Mouse (Mus musculus) thymus, postnatal 14 days (tissue): ENCODE measurements around the gene Tenm2.

ENCODE experiments used
- DNase-seq: peaks from one replicate; pipeline ENCODE4 v3.0.0; 2021

Tenm2 gene

DNA sequence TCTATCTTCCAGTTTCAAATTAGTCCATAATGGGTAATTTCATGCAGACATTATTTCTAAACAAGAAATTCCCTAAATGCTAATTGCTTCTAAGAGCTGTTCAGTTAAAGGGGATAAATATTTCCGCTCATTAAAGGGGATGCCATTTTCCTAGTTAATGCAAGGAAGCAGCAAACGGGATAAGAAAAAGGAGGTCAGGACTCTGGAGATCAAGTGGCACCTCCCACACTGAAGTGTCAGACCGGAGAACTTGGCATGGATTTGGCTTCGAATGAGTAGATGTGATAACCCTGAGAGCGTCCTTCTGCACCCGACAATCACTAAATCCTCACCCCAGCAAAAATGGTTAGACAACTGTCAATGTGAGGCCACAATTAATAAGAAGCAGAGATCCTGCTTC lies 781.7 kb downstream of the Tenm2 start:
- no peak for DNase-seq

DNA sequence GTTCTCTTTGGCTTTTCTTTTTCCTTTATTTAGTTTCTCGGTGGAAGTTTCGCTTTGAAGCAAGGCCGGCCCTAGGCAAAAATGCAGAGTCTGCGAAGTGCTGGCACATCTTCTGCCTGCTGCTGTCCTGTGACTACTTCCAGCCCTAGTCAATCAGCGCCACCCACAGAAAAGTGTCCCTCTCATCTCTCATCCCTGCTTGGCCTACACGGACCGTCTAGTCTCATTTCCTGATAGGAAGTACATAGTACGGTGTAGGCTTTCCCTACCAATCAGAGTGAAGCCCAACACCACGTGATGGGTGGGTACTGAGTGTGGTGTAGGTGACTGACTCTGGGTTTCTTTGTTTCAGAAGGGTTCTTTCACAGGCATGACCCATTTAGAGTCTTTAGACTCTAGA lies 783.3 kb downstream of the Tenm2 start:
- no peak for DNase-seq

DNA sequence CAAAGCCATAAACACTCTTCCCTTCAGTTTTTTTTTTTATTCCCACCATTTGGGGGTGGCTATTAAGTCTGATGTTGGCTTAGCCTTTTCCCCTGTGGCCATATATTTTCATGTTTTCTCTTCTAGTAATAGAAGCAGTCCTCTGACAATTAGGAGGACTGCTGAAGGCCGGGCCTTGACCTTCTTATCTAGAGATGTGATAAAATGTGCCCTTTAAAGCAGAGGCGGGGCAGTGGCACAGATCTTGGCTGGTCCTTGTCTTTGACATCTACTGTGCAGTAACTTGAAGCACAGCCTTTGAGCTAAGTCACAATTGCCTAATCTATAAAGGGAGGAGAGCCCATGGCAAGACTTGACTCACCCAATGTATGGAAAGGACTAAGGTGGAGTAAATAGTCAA lies 789.4 kb downstream of the Tenm2 start:
- no peak for DNase-seq

DNA sequence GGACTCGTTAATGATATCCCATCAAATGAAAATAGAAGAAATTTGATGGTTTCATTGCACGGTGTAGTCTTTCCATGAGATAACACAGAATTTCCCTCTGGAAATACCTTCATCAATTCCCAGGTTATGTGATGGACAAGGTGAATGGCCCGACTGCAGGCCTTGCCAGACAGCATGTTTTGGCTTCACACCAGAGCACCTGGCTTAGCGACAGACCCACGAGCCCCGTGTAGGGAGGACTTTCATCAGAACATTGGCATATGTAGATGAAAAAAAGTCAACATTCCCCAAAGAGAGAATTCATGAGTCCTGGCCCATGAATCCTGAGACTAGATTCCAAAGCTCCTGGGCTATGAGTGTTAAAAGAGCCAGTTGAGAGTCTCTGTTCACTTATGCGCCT lies 791.9 kb downstream of the Tenm2 start:
- DNase-seq = no peak

- no peak for DNase-seq
Observed at GRCm38 (mm10) chr11:36441801-36442200, 794.0 kb downstream of the Tenm2 start.

- DNase-seq = no peak
Observed at GRCm38 (mm10) chr11:36436251-36436650, 799.5 kb downstream of the Tenm2 start.

- DNase-seq = no peak
Observed at GRCm38 (mm10) chr11:36428947-36429346, 806.8 kb downstream of the Tenm2 start.

DNA sequence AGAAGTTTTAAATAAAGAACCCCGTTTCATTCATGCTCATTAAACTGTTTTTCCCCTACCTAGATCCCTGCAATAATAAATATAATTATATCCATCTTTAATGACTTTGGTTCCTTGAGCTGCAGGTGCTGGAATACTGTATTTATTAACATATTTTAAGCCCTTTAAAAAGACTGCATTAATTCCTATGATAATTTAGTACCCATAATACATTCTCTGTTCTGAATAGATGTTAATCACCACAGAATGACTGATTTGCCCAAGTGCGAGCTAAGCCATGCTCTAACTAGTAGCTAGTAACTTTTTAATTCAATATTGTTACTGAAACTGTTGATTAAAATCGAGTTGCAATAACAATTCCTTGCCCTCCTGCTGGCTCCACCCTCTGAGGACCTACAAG lies 810.8 kb downstream of the Tenm2 start:
- no peak for DNase-seq

- no peak for DNase-seq
Observed at GRCm38 (mm10) chr11:36420047-36420446, 815.7 kb downstream of the Tenm2 start.

DNA sequence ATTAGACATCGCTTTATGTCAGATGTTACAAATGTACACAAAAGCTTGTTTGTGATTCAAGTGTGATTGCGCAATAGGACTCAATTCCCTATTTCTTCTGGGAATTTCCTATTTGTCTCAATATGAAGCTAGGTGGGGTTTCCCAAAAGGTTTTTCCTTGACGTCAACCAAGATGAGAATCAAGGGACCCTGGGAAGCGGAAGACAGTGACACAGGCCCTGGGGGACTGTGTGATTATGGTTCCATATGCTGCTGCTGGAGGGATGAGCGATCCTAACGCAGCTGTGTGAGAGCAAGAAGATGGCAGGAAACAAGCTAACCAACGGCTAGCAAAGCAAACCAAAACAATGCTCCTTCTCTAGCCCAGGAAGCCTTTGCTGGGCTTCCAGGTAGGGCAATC lies 820.5 kb downstream of the Tenm2 start:
- no peak for DNase-seq

DNA sequence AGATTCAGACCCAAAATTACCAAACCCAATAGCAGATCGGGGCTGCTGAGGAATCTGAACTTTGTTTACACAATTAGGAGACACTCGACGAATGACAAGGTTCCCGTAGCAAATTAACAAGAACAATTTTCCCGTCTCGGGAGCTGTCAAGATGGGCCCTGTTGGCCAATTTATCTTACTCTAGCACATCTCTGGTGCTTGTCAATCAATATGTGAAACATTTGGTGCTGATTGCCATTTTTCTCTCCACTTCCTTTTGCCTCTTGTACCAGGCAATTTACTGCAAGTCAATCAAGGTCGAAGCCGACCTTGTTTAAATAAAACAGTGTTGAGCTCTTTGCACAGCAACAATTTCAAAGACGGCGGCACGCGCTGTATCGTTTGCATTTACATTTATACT lies 824.9 kb downstream of the Tenm2 start:
- no peak for DNase-seq

- DNase-seq = no peak
Observed at GRCm38 (mm10) chr11:36395803-36396710, 839.7 kb downstream of the Tenm2 start.

DNA sequence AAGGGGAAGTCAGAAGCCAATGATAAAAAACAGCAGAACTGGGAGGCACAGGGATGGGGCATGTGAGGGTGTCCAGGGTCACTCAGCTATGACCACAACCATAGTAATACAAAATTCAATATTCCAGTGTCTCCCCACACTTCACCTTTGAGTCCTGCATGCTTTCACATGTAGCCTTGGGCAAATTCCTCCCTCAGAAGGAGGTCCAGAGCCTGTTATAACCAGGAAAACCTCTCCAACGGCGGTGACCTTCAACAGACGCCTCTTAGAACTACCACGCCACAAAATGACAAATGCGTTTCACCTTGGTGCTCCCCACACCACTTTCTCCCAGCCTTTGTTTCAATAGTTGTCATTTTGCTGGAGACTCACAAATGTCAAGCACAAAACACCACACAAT lies 851.1 kb downstream of the Tenm2 start:
- no peak for DNase-seq

DNA sequence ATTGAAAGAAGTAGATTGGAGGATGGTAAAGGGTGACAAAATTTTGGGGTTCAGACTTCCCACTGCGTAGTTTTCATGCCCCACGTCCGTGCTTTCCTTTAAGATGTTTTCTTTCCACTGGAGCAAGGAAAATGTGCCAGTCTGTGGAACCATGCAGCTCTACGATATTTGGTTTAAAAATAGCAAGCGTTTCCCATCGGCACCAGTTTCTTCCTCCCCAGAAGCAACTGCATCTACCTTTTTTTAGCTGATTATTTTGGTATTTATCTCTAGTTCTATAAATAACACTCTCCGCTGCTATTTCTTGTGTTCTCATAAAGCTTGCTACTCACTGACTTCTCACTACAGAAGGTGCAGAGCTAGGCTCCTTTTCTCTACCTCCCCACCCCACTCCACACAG lies 864.0 kb downstream of the Tenm2 start:
- no peak for DNase-seq

DNA sequence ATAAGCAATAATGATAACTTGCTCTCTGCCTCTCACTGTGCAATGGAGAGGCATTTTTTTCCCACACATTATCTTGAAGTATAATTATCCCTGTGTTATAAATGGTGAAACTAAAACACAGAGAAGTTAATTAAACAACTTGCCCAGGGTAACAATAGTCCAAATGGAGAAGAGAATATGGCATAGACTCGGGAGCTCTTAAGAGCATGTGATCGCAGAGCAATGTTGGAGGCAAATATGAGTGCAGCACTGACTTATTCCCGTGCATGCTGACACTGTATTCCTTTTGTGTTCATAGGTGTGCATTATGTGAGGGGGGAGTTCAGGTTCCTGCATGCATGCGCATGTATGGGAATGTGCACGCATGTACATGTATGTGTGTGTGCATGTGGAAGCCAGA lies 870.7 kb downstream of the Tenm2 start:
- DNase-seq = no peak

DNA sequence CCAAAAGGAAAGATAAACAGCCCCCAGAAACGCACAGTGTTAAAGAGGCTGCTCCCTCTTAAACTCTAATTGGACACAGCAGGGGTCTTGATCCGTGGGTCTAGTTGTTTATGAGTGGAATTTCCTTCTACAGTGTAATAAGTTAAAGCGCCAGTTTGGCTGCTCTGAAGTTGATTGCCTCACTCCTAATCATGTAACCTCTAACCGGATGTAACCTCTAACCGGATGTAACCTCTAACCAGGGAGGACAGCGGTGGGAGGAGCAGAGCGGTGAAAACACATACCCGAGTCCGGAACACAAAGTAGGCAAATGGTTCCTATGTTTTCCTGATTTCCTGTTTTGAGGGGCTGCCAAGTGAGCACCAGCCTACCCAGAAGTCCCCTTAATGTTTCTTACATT lies 871.3 kb downstream of the Tenm2 start:
- no peak for DNase-seq

- no peak for DNase-seq
Observed at GRCm38 (mm10) chr11:36362514-36362913, 873.2 kb downstream of the Tenm2 start.

DNA sequence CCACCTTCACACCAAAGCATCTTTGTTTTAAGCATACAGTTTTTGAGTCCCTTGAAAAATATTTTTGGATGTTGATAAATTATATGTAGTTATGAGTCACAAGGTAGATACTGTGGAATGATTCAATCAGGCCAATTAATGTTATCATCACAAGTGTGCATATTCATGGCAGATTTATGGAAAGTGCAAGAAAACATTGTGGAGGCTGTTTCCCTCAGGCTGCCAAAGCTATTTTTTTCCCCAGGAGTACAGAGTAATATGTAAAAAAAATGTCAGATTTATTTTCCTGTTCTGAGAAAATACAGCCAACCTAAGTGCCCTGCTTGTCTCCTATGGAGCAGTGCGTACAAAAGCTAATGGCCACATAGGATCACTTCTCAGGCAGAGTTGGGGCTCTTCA lies 882.5 kb downstream of the Tenm2 start:
- DNase-seq = no peak

DNA sequence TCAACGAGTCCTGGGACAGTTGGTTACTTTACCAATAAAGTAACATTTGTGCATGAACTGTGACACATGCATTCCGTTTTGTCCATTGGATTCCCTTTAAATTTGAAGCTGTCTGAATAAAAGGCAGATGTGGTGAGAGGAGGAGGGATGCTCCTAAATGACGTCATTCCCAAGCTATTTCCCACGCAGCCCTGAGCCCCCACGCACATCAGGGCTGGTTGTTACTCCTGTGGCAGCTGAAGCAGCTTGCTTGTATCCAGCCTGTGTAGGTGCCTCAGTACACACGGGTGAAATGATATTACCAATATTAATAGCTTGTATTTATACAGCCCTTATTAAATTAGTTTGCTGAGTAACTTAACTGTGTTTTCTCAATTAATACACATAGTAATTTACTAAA lies 884.0 kb downstream of the Tenm2 start:
- no peak for DNase-seq

GRCm38 (mm10) chr11:36351341-36351740 lies 884.4 kb downstream of the Tenm2 start:
- no peak for DNase-seq

- DNase-seq = no peak
Observed at GRCm38 (mm10) chr11:36350264-36350663, 885.5 kb downstream of the Tenm2 start.

- no peak for DNase-seq
Observed at GRCm38 (mm10) chr11:36349856-36350255, 885.9 kb downstream of the Tenm2 start.

GRCm38 (mm10) chr11:36341799-36342198 lies 894.0 kb downstream of the Tenm2 start:
- no peak for DNase-seq

- DNase-seq = no peak
Observed at GRCm38 (mm10) chr11:36338424-36338823, 897.3 kb downstream of the Tenm2 start.

DNA sequence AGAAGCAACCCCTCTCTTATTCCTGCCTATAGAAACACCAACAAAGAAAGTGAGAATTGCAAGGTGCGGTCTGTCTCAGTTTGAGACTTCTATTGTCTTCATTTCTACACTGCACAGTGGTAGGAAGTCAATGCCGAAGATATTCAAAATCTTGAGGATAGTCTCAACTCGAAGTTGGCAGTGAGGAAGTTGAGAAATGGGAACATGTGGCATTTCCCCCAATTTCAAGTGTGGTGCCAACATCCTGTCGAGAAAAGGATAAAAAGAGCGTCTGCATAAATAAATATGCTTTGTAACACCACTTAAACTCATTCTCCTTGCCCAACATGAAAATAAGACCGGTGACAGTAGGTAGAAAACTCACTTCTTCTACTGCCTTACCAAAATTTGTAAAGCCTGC lies 898.7 kb downstream of the Tenm2 start:
- DNase-seq = no peak
